Mouse (Mus musculus): ENCODE results near the gene Trim54.

Trim54 gene

GRCm38 (mm10) chr5:31105814-31106335 is 10.6 kb upstream of the Trim54 start, which contains the start of gene Dnajc5g:
Gene Dnajc5g, plus strand, starts transcription at chr5:31106285.
- no peak for DNase-seq (ENCODE audit: low read depth, low spot score)

GRCm38 (mm10) chr5:31108000-31108490 is 8.5 kb upstream of the Trim54 start, which contains the start of gene Slc30a3:
Gene Slc30a3, minus strand, starts transcription at chr5:31108237.
- no peak for DNase-seq (ENCODE audit: low read depth, low spot score)

- DNase-seq (ENCODE audit: low read depth, low spot score): peak; percentile 35
Measured at GRCm38 (mm10) chr5:31110781-31111180, 5.7 kb upstream of the Trim54 start.

GRCm38 (mm10) chr5:31116912-31117311 is 400 bp downstream of the Trim54 start:
- DNase-seq (ENCODE audit: low read depth, low spot score): no peak

GRCm38 (mm10) chr5:31121111-31121510 is 4.6 kb downstream of the Trim54 start:
- DNase-seq (ENCODE audit: low read depth, low spot score): peak; percentile 77

- DNase-seq (ENCODE audit: low read depth, low spot score): no peak
Measured at GRCm38 (mm10) chr5:31123481-31123880, 7.0 kb downstream of the Trim54 start.

- DNase-seq (ENCODE audit: low read depth, low spot score): no peak
Measured at GRCm38 (mm10) chr5:31126050-31126449, 9.5 kb downstream of the Trim54 start.

- DNase-seq (ENCODE audit: low read depth, low spot score): no peak
Measured at GRCm38 (mm10) chr5:31136730-31137424, 20.4 kb downstream of the Trim54 start.

- DNase-seq (ENCODE audit: low read depth, low spot score): no peak
Measured at GRCm38 (mm10) chr5:31137658-31138057, 21.1 kb downstream of the Trim54 start.

- DNase-seq (ENCODE audit: low read depth, low spot score): no peak
Measured at GRCm38 (mm10) chr5:31138241-31138967, 21.9 kb downstream of the Trim54 start, which contains the start of gene Ucn. Gene Ucn, minus strand, starts transcription at chr5:31138829.

GRCm38 (mm10) chr5:31138968-31139425 is 22.5 kb downstream of the Trim54 start:
- no peak for DNase-seq (ENCODE audit: low read depth, low spot score)

GRCm38 (mm10) chr5:31149781-31150180 is 33.3 kb downstream of the Trim54 start:
- DNase-seq (ENCODE audit: low read depth, low spot score): peak; percentile 32

GRCm38 (mm10) chr5:31151746-31152145 is 35.2 kb downstream of the Trim54 start:
- peak; percentile 87 for DNase-seq (ENCODE audit: low read depth, low spot score)

GRCm38 (mm10) chr5:31153516-31154151 is 37.1 kb downstream of the Trim54 start:
- DNase-seq (ENCODE audit: low read depth, low spot score): peak; percentile 22

- DNase-seq (ENCODE audit: low read depth, low spot score): peak; percentile 96
Measured at GRCm38 (mm10) chr5:31154152-31154553, 37.6 kb downstream of the Trim54 start, which contains the start of gene Mpv17. Gene Mpv17, minus strand, starts transcription at chr5:31154251.

GRCm38 (mm10) chr5:31162462-31162861 is 46.0 kb downstream of the Trim54 start:
- no peak for DNase-seq (ENCODE audit: low read depth, low spot score)

- no peak for DNase-seq (ENCODE audit: low read depth, low spot score)
Measured at GRCm38 (mm10) chr5:31164878-31165277, 48.4 kb downstream of the Trim54 start.

- no peak for DNase-seq (ENCODE audit: low read depth, low spot score)
Measured at GRCm38 (mm10) chr5:31168630-31169029, 52.1 kb downstream of the Trim54 start.

GRCm38 (mm10) chr5:31179301-31179765 is 62.8 kb downstream of the Trim54 start:
- peak; percentile 48 for DNase-seq (ENCODE audit: low read depth, low spot score)

GRCm38 (mm10) chr5:31179766-31180630 is 63.5 kb downstream of the Trim54 start, which contains the start of the genes Gm29609 and Gtf3c2:
Gene Gm29609, minus strand, starts transcription at chr5:31179911.
Gene Gtf3c2, minus strand, starts transcription at chr5:31180144.
- peak; percentile 99 for DNase-seq (ENCODE audit: low read depth, low spot score)

Data from brain, adult 2 months (tissue).